Mouse (Mus musculus) myocyte (in vitro differentiated cells): ENCODE measurements around the gene Ptprg.

ENCODE experiments used
- POLR2A ChIP-seq: IDR thresholded peaks from one replicate; pipeline ENCODE4 v1.6.1; 2011; ENCODE audit warnings: low read depth, mild to moderate bottlenecking, control low read depth, moderate library complexity; ENCODE audit not compliant: insufficient read length
- POLR2AphosphoS2 ChIP-seq: IDR thresholded peaks from one replicate; pipeline ENCODE4 v1.6.1; 2011; ENCODE audit warnings: low read depth, control low read depth; ENCODE audit not compliant: insufficient read length
- REST ChIP-seq: IDR thresholded peaks from one replicate; pipeline ENCODE4 v1.6.1; 2011; ENCODE audit warnings: mild to moderate bottlenecking, control low read depth, moderate library complexity; ENCODE audit not compliant: insufficient read depth, insufficient read length
- TCF12 ChIP-seq: IDR thresholded peaks from one replicate; pipeline ENCODE4 v1.6.1; 2011; ENCODE audit warnings: mild to moderate bottlenecking, control low read depth; ENCODE audit not compliant: poor library complexity, insufficient read depth, severe bottlenecking
- TCF3 ChIP-seq: IDR thresholded peaks from one replicate; pipeline ENCODE4 v1.6.1; 2011; ENCODE audit warnings: low read depth, control low read depth; ENCODE audit not compliant: insufficient read length
- USF1 ChIP-seq: IDR thresholded peaks from one replicate; pipeline ENCODE4 v1.6.1; 2011; ENCODE audit warnings: low read depth, mild to moderate bottlenecking, control low read depth, moderate library complexity

GRCm38 (mm10) chr14:11657374-11657773 is 104.0 kb downstream of the Ptprg start:
- TF ChIP-seq POLR2A (no peak), POLR2AphosphoS2 (no peak), REST (no peak), TCF3 (no peak), USF1 (no peak), TCF12 (no peak)
